Mouse (Mus musculus) myocyte (in vitro differentiated cells): ENCODE data around the gene Raph1.

Source experiments
- MAX ChIP-seq: IDR thresholded peaks from one replicate; pipeline ENCODE4 v1.6.1; 2011; ENCODE audit warnings: low read depth, mild to moderate bottlenecking, control low read depth
- MYOG ChIP-seq, 3 experiments: IDR thresholded peaks; one replicate each; pipeline ENCODE4 v1.6.1; 2011; ENCODE audit warnings: control low read depth in 2 of 3, low read depth in 2 of 3, mild to moderate bottlenecking in 2 of 3; ENCODE audit not compliant: insufficient read length in 2 of 3, control insufficient read depth in 1 of 3, insufficient read depth in 1 of 3

DNA sequence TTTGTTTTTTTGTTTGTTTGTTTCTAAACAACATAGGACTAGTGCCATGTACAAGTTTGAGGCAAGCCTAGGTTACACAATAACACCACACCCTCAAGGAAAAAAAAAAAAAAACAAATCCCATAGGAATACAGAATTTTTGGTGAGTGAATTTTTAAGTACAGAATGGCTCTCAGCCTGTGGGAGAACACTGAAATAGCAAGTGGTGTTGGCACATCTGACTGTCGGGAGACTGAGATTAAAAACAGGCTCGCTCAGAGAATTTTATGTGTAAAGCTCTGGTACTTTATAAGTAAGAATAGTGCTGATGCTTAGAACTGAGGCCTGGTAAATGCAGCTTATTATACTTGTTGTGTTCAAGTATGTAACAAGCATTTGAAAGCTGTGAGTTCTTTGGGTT lies 97.4 kb downstream of the Raph1 start:
- TF ChIP-seq MYOG (IDR thresholded peaks at IDR 0.05; ENCODE audit: control insufficient read depth in 1 of 3, insufficient read depth in 1 of 3, insufficient read length in 2 of 3, low read depth in 2 of 3) (no peak), MAX (no peak)
